Mouse (Mus musculus) ovary, adult 2 months (tissue): ENCODE results near the gene Nup153. TPM values are rescaled to one million over a fixed set of nuclear protein-coding genes. Genes with fewer than 3 reads are reported as not detected.

Source experiments
- polyA plus RNA-seq: library from polyadenylated mRNA; depleted of rRNA; stranded (reverse); fragments of >200 nt; gene quantifications from 2 replicates; pipeline ENCODE4 v1.2.3, GENCODE M21; 2012; rRNA removed

The Nup153 gene
- 53.0 and 92.9 TPM in 2 replicates for polyA plus RNA-seq

DNA sequence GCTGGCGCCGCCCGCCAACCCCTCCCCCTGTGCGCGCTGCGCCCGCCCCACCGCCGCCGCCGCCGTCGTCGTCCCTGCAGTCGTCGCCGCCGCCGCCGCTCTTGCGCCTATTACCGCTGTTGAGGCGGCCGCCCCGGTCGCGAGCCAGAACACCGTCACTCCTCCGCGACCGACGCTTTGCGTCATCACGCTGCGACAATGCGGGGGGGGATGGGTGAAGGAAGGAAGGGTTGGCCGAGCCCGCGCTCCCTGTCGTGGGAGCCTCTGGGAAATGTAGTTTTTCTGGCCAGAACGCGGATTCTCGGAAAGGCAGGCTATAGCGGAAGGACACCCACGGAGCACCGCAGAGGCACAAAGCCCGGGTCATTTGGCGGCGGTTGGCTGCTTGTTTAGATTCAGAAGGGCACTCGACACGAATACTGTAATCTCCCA lies at the start of gene Nup153:
Gene Nup153, minus strand, starts transcription at position 104 of the 432 bp plus-strand sequence.

GRCm38 (mm10) chr13:46669048-46669619 lies 58.6 kb downstream of the Nup153 start, which contains the start of gene Fam8a1:
Gene Fam8a1 (plus strand): TSS chr13:46669522.

Other genes starting within 250 kb of the Nup153 start
- gene Cap2, start 226.1 kb downstream of the Nup153 start, polyA plus RNA-seq: 18.7 and 23.6 TPM in 2 replicates
- 36.8 and 52.4 TPM in 2 replicates for gene Fam8a1, start 58.4 kb downstream of the Nup153 start, polyA plus RNA-seq
- gene Kif13a, start 201.9 kb upstream of the Nup153 start, polyA plus RNA-seq: 21.6 and 27.8 TPM in 2 replicates